Mouse (Mus musculus) heart, postnatal 4 days (tissue): Measurements from ENCODE around the gene Dgki. TPM values are rescaled to one million over a fixed set of nuclear protein-coding genes. Genes with fewer than 3 reads are reported as not detected.

Source experiments
- DNase-seq: peaks from one replicate; pipeline ENCODE4 v3.0.0; 2021
- total RNA-seq, 2 experiments: library from RNA; stranded (reverse); gene quantifications; 2 replicates each; pipeline ENCODE4 v1.2.3; 2021

Gene Dgki
- total RNA-seq, 2 experiments from 2014 or later: 0.67 to 0.70 TPM

- no peak for DNase-seq
Observed at GRCm38 (mm10) chr6:37292068-37292467, 7.9 kb downstream of the Dgki start.

GRCm38 (mm10) chr6:37291171-37291570 lies 8.8 kb downstream of the Dgki start:
- no peak for DNase-seq

DNA sequence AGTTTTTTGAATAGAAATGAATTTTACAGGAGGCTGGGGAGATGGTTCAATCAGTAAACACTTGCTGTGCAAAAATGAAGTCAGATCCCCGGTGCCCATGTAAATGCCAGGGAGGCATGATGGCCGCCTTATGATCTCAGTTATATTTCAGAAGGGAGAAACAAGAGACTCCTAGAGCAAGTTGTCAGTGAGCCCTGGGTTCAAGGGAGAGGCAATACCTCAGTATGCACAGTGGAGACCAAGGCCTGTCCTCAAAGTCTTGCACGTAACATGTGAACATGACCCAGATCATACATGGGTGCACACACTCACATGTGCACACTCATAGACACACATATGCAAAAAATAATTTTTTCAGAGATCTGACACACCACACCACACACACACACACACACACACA lies 9.3 kb downstream of the Dgki start:
- no peak for DNase-seq

GRCm38 (mm10) chr6:37286134-37286533 lies 13.8 kb downstream of the Dgki start:
- no peak for DNase-seq

DNA sequence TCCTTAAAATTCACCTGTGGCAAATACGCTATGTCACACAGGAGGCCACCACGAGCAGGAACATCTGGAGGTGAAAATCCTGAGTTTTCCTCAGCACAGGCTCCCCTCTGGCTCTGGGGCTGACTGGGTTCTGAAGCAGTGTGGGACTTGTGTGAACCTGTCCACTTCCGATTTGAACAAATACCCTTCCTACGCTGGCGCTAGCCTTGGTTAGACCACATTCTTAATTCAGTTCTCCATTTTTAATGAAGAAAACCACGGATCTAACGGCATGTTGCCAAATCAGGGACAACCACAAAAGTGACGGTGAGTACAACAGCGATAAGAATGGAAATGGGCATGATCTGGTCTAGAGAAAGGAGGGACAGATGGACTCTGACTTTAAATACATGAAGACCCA lies 15.1 kb downstream of the Dgki start:
- no peak for DNase-seq

DNA sequence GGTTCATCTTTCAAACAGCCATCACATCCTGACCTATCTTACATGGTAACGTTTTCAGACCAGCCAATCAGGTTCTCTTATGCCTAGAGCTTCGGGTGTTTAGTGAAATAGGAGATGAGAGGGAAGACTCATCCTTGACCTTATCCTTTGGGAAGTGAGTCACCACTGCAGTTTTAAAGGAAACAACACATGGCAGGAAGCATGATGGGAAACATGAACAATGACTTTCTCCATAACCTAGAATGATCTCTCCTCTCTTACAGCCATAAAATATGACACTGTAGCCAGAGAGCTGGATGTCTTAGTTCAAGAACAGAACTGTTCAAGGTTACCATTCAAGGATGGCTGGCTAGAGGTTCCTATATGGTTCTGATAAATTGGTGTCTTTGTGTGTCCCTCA lies 16.6 kb downstream of the Dgki start:
- no peak for DNase-seq

GRCm38 (mm10) chr6:37282659-37283058 lies 17.3 kb downstream of the Dgki start:
- DNase-seq: no peak

GRCm38 (mm10) chr6:37276834-37277715 lies 22.9 kb downstream of the Dgki start:
- DNase-seq: peak; percentile 49

DNA sequence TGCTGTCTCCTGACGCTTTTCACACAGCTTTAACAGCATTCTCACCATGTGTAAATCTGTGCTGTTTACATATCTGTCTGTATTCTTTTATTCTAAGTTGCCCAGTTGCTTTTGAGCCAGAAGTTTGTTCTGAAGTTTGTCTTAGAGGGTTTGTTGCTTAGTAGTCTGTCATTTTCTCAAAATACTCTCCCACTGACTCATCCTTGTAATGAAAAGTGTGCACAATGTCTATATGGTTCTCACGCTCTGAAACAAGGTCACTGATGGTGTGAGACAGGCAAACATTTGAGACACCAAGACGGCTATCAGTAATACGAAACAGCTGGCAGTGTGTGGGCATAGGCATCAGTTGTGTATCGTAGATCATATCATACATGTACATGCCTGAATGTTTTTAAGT lies 23.8 kb downstream of the Dgki start:
- no peak for DNase-seq

- DNase-seq: no peak
Observed at GRCm38 (mm10) chr6:37270905-37271591, 28.9 kb downstream of the Dgki start.

GRCm38 (mm10) chr6:37268589-37268988 lies 31.4 kb downstream of the Dgki start:
- DNase-seq: no peak

DNA sequence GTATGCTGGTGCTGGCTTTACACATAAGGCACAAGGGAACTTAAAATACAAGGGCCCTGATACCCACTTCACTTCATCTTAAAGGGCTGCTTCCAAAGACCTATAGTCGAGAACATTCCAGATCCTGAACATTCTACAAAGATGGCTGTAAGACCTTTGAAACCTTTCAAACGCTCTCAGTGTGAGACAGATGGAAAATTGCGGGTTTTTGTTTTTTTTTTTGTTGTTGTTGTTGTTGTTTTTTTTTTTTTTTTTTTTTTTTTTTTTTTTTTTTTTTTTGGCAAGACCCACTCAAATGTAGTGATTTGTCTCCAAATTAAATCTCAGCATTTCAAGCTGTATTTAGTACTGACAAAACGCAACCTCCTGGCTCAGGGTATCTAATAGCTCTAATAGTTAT lies 32.0 kb downstream of the Dgki start:
- no peak for DNase-seq

GRCm38 (mm10) chr6:37262486-37262885 lies 37.5 kb downstream of the Dgki start:
- DNase-seq: no peak

DNA sequence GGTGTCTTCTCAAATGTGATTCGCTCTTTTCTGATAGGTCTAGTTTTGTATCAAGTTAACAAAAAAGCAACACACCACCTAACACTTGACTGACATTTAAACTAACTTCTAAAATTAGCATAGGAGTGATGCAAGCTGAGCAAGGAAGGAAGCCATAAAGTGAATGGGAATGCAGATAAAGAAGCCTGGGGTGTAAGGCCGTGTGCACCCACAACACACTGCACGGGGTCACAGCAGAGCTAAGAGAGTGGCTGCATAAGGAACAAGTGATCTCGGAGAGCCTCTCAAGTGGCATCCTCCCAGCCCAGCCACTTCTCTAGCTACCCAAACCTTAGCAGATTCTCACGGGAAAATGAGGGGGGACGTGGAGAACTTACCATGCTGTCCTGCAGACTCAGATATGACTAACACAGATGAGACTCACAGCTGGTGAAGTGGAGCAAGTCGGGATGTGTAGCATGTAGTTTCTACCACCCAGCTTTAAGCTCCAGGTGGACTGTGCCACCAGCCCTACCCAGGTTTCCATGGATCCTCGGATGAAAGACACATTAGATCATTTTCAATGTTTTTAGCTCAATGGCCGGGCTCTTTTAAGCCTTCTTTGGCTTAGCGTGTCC lies 38.6 kb downstream of the Dgki start:
- no peak for DNase-seq

DNA sequence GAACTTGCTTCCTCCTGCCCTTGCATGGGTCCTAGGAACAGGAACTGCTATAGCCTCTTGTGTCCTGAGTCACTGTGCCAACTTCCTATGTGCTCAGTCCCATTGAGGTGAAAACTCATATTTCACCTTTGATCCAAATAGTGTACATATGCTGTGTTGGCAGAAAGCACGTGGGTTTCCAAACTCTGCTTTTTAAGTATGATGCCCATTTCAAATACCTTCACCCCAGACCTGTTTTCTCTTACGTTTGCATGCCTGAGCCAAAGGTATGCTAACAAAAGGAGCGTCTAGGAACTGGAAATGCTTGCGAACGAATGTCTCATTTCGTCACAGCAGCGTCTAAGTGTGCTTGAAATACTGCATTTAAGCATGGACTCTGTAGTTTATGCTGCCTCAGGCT lies 41.3 kb downstream of the Dgki start:
- no peak for DNase-seq

GRCm38 (mm10) chr6:37254144-37254543 lies 45.8 kb downstream of the Dgki start:
- peak; percentile 37 for DNase-seq

- DNase-seq: no peak
Observed at GRCm38 (mm10) chr6:37252536-37252935, 47.4 kb downstream of the Dgki start.

DNA sequence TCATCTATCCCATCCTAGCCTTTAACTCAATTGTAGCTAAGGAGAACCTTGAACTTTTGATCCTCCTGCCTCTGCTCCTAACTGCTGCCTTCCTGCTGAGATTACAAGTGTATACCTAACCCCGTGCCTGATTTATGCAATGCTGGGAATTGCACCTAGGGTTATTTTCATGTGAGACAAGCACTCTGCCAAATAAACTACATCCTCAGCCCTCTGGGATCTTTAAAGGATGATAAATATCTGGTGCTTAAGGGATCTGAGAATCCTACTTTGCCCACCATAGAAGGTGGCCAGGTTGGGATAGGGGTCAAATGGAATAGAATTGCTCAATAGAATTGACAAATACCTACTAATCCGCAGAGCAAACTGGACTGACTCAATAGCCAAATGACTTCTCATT lies 49.3 kb downstream of the Dgki start:
- no peak for DNase-seq

GRCm38 (mm10) chr6:37245757-37246156 lies 54.2 kb downstream of the Dgki start:
- no peak for DNase-seq

GRCm38 (mm10) chr6:37244074-37244473 lies 55.9 kb downstream of the Dgki start:
- no peak for DNase-seq

GRCm38 (mm10) chr6:37242769-37243121 lies 57.2 kb downstream of the Dgki start:
- no peak for DNase-seq

- DNase-seq: no peak
Observed at GRCm38 (mm10) chr6:37242100-37242768, 57.8 kb downstream of the Dgki start.

DNA sequence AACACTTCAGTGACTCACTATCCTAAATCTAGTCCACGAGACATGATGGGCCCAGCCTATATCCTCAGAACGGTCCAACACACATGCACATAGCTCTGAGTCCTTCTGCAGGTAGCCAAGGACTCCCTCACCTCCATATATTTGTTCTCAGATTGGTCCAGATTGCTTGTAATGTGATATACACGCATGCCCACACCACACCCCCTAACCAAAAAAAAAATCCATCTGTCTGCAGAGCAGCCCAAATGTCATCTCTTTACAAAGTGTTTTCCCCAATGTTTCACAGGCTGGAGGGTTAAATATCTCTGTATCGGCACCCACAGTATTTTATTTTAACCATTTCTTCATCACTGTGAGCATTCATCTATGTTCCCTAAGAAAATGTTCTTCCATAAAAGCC lies 58.5 kb downstream of the Dgki start:
- DNase-seq: no peak
